Mouse (Mus musculus) right cerebral cortex, postnatal 14 days (tissue): ENCODE data around the gene Ksr1.
A peak's percentile ranks its signal among the peaks of the same experiment; 100 is the strongest.

ENCODE experiments used
- DNase-seq: peaks from one replicate; pipeline ENCODE4 v3.0.0; 2022

The Ksr1 gene

GRCm38 (mm10) chr11:79145283-79146265 lies 633 bp downstream of the Ksr1 start:
- DNase-seq: peak; percentile 35

GRCm38 (mm10) chr11:79144741-79145140 lies 1.5 kb downstream of the Ksr1 start:
- no peak for DNase-seq

- no peak for DNase-seq
Measured at GRCm38 (mm10) chr11:79144043-79144591, 2.1 kb downstream of the Ksr1 start.

GRCm38 (mm10) chr11:79143322-79143721 lies 2.9 kb downstream of the Ksr1 start:
- no peak for DNase-seq

- DNase-seq: no peak
Measured at GRCm38 (mm10) chr11:79142381-79142780, 3.8 kb downstream of the Ksr1 start.

- no peak for DNase-seq
Measured at GRCm38 (mm10) chr11:79141235-79142109, 4.7 kb downstream of the Ksr1 start.

- DNase-seq: no peak
Measured at GRCm38 (mm10) chr11:79140511-79140888, 5.7 kb downstream of the Ksr1 start.

- no peak for DNase-seq
Measured at GRCm38 (mm10) chr11:79139878-79140510, 6.2 kb downstream of the Ksr1 start.

GRCm38 (mm10) chr11:79138621-79139020 lies 7.6 kb downstream of the Ksr1 start:
- no peak for DNase-seq

- peak; percentile 49 for DNase-seq
Measured at GRCm38 (mm10) chr11:79137245-79137644, 9.0 kb downstream of the Ksr1 start.

- no peak for DNase-seq
Measured at GRCm38 (mm10) chr11:79135685-79136360, 10.4 kb downstream of the Ksr1 start.

GRCm38 (mm10) chr11:79135105-79135503 lies 11.1 kb downstream of the Ksr1 start:
- no peak for DNase-seq

GRCm38 (mm10) chr11:79134416-79135104 lies 11.6 kb downstream of the Ksr1 start:
- no peak for DNase-seq

- no peak for DNase-seq
Measured at GRCm38 (mm10) chr11:79133961-79134360, 12.2 kb downstream of the Ksr1 start.

GRCm38 (mm10) chr11:79133051-79133450 lies 13.2 kb downstream of the Ksr1 start:
- DNase-seq: no peak

- DNase-seq: no peak
Measured at GRCm38 (mm10) chr11:79131949-79132411, 14.2 kb downstream of the Ksr1 start.

GRCm38 (mm10) chr11:79129388-79130356 lies 16.5 kb downstream of the Ksr1 start:
- DNase-seq: no peak

GRCm38 (mm10) chr11:79128233-79128632 lies 18.0 kb downstream of the Ksr1 start:
- no peak for DNase-seq

- no peak for DNase-seq
Measured at GRCm38 (mm10) chr11:79126963-79127362, 19.2 kb downstream of the Ksr1 start.

- DNase-seq: no peak
Measured at GRCm38 (mm10) chr11:79125775-79126174, 20.4 kb downstream of the Ksr1 start.
